Mouse (Mus musculus) urinary bladder, postnatal 4 days (tissue): ENCODE results near the gene Abraxas2.

Experiments
- DNase-seq, 2 experiments: peaks; one replicate each; pipeline ENCODE4 v3.0.0; 2021 to 2022; ENCODE audit warnings: low spot score in 2 of 2

The Abraxas2 gene

DNA sequence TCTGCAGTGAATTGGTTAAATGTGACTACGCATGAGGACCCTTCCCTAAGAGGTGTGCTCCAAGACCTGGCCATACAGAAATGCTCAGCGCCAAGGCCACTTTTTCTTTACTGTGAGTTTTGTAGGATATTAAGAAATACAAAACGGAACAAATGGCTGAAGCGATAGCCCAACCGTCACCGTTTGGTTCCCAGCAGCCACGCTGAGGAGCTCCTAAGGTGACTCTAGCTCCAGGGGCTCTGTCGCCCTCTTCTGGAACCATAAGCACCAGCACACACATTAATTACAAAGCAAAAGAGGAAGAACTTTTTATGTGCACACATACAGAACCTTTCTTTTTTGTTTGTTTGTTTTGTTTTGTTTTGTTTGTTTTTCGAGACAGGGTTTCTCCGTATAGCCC, 38.2 kb downstream of the Abraxas2 start:
- DNase-seq = no peak

GRCm38 (mm10) chr7:132898234-132898633, 39.2 kb downstream of the Abraxas2 start:
- DNase-seq = no peak

DNA sequence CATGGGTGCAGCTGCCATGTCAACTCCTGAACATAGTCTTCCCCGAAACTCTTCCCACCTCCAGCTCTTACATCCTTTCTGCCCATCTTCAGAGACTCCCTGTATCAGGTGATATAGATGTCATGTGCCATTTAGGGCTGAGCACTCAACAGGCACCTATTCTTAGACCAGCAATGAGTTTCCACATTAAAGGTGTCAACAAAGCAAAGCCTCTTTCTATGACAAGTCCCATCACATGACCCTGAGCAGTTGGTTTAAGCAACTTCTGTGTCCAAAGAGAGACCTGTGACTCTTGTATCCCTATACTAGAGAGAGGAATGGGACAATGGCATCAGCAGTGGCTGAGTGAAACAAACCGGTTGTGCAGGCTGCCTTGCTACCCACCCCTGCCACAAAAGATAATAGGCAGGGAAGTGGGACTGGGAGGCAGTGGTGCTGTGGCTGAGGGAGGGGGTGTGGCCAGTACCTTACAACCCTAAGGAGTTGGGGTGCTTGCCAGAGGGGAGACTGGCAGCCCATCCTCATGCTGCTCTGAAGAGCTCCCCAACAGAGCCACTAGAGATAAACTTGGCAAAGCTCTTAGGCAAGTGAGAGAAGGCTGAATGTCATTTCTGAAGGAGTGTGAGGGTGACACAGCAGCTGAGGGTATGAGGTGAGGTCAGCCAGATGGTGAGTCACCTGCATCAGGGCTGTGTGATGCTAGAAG, 42.0 kb downstream of the Abraxas2 start:
- DNase-seq = no peak

GRCm38 (mm10) chr7:132903796-132904195, 44.8 kb downstream of the Abraxas2 start:
- no peak for DNase-seq

- DNase-seq = no peak
These were observed 62.9 kb downstream of the Abraxas2 start for GRCm38 (mm10) chr7:132921971-132922370.

DNA sequence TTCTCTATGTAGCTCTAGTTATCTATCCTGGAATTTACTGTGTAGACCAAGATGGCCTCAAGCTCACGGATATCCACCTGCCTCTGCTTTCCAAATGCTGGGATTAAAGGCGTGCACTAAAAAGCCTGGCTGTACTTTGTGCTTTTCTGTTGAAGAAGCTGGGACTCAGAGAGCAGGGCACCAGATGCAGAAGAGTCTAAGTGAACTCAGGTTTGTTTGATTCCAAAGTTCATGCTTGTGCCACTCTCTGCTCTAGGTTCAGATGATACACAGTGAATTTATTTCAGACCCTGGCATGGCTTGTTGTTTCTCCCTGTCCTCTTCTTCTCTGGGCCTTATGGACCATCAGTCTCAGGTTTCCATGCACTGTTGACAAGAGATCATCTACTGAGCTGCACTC, 66.2 kb downstream of the Abraxas2 start:
- no peak for DNase-seq

DNA sequence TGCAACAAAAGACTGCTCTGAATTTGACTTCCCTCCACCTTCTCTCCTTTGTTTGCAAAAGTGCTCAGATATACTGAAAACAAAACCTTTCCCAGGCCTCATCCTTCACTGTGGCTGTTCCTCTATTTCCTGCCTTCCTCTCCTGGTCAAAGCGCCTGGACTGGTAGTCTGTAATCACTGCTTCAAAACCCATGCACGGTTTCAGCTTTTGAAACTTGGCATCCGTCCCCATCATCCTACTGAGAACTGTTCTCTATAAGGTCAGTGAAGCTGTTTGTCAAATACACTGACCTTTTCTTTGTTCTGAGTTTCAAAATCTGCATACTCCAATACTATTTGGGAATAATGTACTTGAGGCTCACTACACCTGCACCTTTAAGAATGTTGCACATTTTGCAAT, 68.2 kb downstream of the Abraxas2 start:
- DNase-seq = no peak

DNA sequence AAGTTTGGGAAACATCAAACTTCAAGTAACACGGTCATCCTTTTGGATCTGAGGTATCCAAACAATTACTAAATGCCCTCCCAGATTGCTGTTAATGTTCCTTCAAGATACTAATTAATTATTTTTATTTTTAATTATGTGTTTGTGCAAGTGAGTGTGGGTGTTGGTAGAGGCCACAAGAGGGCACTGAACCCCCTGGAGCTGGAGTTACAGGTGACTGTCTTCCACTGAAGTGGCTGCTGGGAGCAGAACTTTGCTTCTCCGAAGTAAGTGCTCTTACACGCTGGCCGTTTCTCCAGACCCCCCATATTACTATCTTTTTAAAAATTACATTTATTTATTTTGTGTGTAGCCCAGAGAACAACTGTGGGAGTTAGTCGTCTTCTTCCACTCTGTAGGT, 71.0 kb downstream of the Abraxas2 start:
- no peak for DNase-seq

GRCm38 (mm10) chr7:132930850-132931559, 72.0 kb downstream of the Abraxas2 start, which contains the start of gene Zranb1:
TSS of gene Zranb1 (plus strand) at chr7:132931142.
- peak; percentile 97 to 98 for DNase-seq

DNA sequence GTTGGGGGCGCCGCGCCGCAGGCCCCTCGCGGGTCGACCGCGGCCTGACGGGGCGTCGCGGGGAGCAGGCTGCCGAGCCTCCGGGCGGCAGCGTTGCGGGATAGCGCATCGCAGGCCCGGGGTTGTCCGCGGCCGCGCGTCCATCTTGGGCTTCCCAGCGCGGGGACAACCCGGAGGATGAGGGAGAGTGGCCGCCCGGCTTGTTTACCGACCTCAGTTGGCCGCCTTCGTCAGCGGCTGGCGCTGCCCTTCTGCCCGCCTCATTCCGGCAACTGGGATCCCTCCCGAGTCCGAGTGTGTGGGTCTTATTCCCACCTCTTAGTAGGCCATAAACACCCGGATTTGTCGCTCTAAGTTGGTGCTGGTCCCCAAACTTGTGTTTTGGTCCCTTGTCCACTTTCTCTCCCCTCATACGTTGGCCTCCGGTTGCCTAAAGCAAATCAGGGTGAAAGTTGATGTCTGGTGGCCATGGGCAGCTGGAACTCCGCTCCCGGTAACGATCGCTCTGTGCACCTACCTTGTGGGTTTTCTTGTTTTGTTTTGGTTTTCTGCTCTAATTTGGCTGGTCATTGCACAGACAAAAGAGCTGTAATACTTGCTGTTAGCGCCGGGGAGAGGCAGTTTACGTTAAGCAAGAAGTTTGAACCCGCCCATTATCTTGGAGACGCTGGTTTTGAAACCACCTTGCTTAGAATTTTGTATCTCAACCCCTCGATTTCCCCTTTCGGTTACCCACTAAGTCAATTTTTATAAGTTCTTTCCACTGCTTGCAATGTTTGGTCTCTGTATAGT, 72.7 kb downstream of the Abraxas2 start:
- DNase-seq = peak; percentile 36 to 64

- DNase-seq = no peak
These were observed 74.3 kb downstream of the Abraxas2 start for GRCm38 (mm10) chr7:132933331-132933730.
